16 mouse cellular contexts compared by ENCODE assay signal in genomic region chr10:62541499-62541898, GRCm38 (mm10). TPM values are rescaled to one million over a fixed set of nuclear protein-coding genes. Genes with fewer than 3 reads are reported as not detected.
A peak's percentile ranks its signal among the peaks of the same experiment; 100 is the strongest.
DNase-seq lines count a peak whose midpoint lies in the region; ATAC-seq and TF ChIP-seq lines count a peak whose summit lies in the region.
"Had no signal": no experiment of that assay in that cellular context is flagged by ENCODE, and none has a peak within 500 bp of the region (broad histone marks: within the 10 kb centered on the region; RNA-seq: fewer than 3 reads in every experiment).

No protein-coding gene starts in this region.

- H3K9me3 ChIP-seq in CH12.LX (replicated peaks; ENCODE audit: low read length), result no peaks in the 10 kb centered on the region
- H3K9me3 ChIP-seq in liver, embryonic 15.5 days (replicated peaks), result no peaks in the 10 kb centered on the region
- no peaks in the 10 kb centered on the region for H3K9me3 ChIP-seq in kidney, embryonic 15.5 days (replicated peaks)
- H3K9me3 ChIP-seq: heart, embryonic 13.5 days; neural tube, embryonic 15.5 days had no signal

- no peak for TF ChIP-seq CTCF in CH12.LX (conservative IDR thresholded peaks at IDR 0.05 in 1 of 2, IDR thresholded peaks at IDR 0.05 in 1 of 2; ENCODE audit: low read depth in 2 of 2, low read length in 2 of 2)
- no peak for TF ChIP-seq CTCF in thymus, adult 2 months (IDR thresholded peaks at IDR 0.05; ENCODE audit: borderline replicate concordance, control insufficient read depth, extremely low read depth, insufficient read depth, low read length, poor library complexity)

- DNase-seq in layer of hippocampus, adult 11-12 months (ENCODE audit: low spot score), result peak; percentile 22
- DNase-seq in layer of hippocampus, adult 9-10 months (ENCODE audit: low spot score), result no peak
- DNase-seq in CH12.LX (ENCODE audit: extremely low read depth), result peak; percentile 89
- no peak for DNase-seq in thymus, adult 2 months
- DNase-seq in left cerebral cortex, postnatal 25 days (ENCODE audit: low spot score in 2 of 2), result no peak
- DNase-seq: adrenal gland, postnatal 25 days; cerebellum, postnatal 25 days; heart, postnatal 4 days; kidney, postnatal 10 days; retina, postnatal 1 day; thymus, postnatal 36 days had no signal

- H3K9ac ChIP-seq in CH12.LX (ENCODE audit: insufficient read depth, low read depth), result peak overlapping the region; percentile 87
- H3K9ac ChIP-seq in liver, embryonic 15.5 days, result no peak overlapping the region
- H3K9ac ChIP-seq in kidney, embryonic 15.5 days, result no peak overlapping the region
- H3K9ac ChIP-seq: heart, embryonic 13.5 days; neural tube, embryonic 15.5 days had no signal

- ATAC-seq in liver, embryonic 15.5 days (ENCODE audit: insufficient read depth), result no peak
- ATAC-seq in neutrophil, adult 5-6 weeks (ENCODE audit: extremely low read depth, insufficient number of reproducible peaks, low FRiP score, poor library complexity, severe bottlenecking), result peak; percentile 39; the same call in 1 of the 2 replicates
- no peak for ATAC-seq in kidney, embryonic 15.5 days (replicated peaks; ENCODE audit: low FRiP score)

- H3K27ac ChIP-seq in CH12.LX (ENCODE audit: insufficient read depth, low read depth), result peak overlapping the region; percentile 100
- H3K27ac ChIP-seq in liver, embryonic 15.5 days (replicated peaks), result peak overlapping the region; percentile 55
- no peak overlapping the region for H3K27ac ChIP-seq in thymus, adult 2 months (ENCODE audit: control insufficient read depth, insufficient read depth, low read length)
- H3K27ac ChIP-seq in kidney, embryonic 15.5 days, result no peak overlapping the region
- H3K27ac ChIP-seq: heart, embryonic 13.5 days; neural tube, embryonic 15.5 days had no signal

- in situ Hi-C loops in CH12.LX (cut with MboI; ENCODE audit: low pct_ligation_motif_present, low pct_unique_long_range_greater_than_20kb, low sequenced_read_pairs), result loop anchor here (5.0 kb wide), 1 partner anchor 34 kb away; no protein-coding TSS in a partner anchor

- 50% methylated on average over 12 of the region's 12 CpGs for WGBS in liver, embryonic 15.5 days (ENCODE audit: insufficient replicate concordance)
- 66% methylated on average over 12 of the region's 12 CpGs for WGBS in thymus, adult 2 months
- 95% methylated on average over 12 of the region's 12 CpGs for WGBS in kidney, embryonic 15.5 days

- H3K4me1 ChIP-seq in CH12.LX (ENCODE audit: control insufficient read depth in 1 of 2, insufficient read depth in 2 of 2), result peaks cover 10 to 58% of the 10 kb centered on the region in 2 experiments
- peaks cover 28% of the 10 kb centered on the region for H3K4me1 ChIP-seq in liver, embryonic 15.5 days (replicated peaks)
- peaks cover 24% of the 10 kb centered on the region for H3K4me1 ChIP-seq in thymus, adult 2 months (replicated peaks; ENCODE audit: control insufficient read depth, insufficient read depth, low read length)
- H3K4me1 ChIP-seq in kidney, embryonic 15.5 days, result no peaks in the 10 kb centered on the region
- H3K4me1 ChIP-seq: neural tube, embryonic 15.5 days had no signal

- peak overlapping the region; percentile 38 to 67 (median 62) for H3K4me3 ChIP-seq in CH12.LX (replicated peaks in 1 of 3; ENCODE audit: low read depth in 2 of 3, low read length in 2 of 3, poor library complexity in 1 of 3)
- H3K4me3 ChIP-seq in liver, embryonic 15.5 days (replicated peaks), result no peak overlapping the region
- H3K4me3 ChIP-seq in thymus, adult 2 months (ENCODE audit: control insufficient read depth, insufficient read depth, low read length), result no peak overlapping the region
- H3K4me3 ChIP-seq in kidney, embryonic 15.5 days (replicated peaks), result no peak overlapping the region
- H3K4me3 ChIP-seq: heart, embryonic 13.5 days; neural tube, embryonic 15.5 days had no signal

- intact Hi-C loops in left cerebral cortex, postnatal 25 days (cut with DNase I), result no loop called here

- H3K36me3 ChIP-seq in CH12.LX (replicated peaks in 1 of 2; ENCODE audit: control insufficient read depth in 1 of 2, insufficient read depth in 1 of 2, low read length in 1 of 2), result peaks cover 9 to 17% of the 10 kb centered on the region in 2 experiments
- no peaks in the 10 kb centered on the region for H3K36me3 ChIP-seq in liver, embryonic 15.5 days (replicated peaks)
- no peaks in the 10 kb centered on the region for H3K36me3 ChIP-seq in thymus, adult 2 months (ENCODE audit: control insufficient read depth, insufficient read depth, low read length)
- no peaks in the 10 kb centered on the region for H3K36me3 ChIP-seq in kidney, embryonic 15.5 days
- H3K36me3 ChIP-seq: heart, embryonic 13.5 days; neural tube, embryonic 15.5 days had no signal

- dilution Hi-C loops in CH12.LX (cut with MboI; ENCODE audit: extremely low pct_ligation_motif_present, extremely low pct_unique_long_range_greater_than_20kb, low sequenced_read_pairs), result no loop called here

- TF ChIP-seq EP300 in CH12.LX (IDR thresholded peaks at IDR 0.05; ENCODE audit: low read length), result peak; percentile 70

- no peaks in the 10 kb centered on the region for H3K79me2 ChIP-seq in CH12.LX (replicated peaks; ENCODE audit: control insufficient read depth, extremely low read depth, insufficient read depth, poor library complexity, severe bottlenecking)

- peak overlapping the region; percentile 95 for H3K4me2 ChIP-seq in CH12.LX (ENCODE audit: insufficient read depth, low read depth, poor library complexity, severe bottlenecking)
- H3K4me2 ChIP-seq in liver, embryonic 15.5 days, result peak overlapping the region; percentile 16; the same call in 1 of the 2 replicates
- H3K4me2 ChIP-seq in kidney, embryonic 15.5 days, result no peak overlapping the region
- H3K4me2 ChIP-seq: heart, embryonic 13.5 days; neural tube, embryonic 15.5 days had no signal

- peak; percentile 57 for TF ChIP-seq POLR2A in CH12.LX (IDR thresholded peaks at IDR 0.05; ENCODE audit: low read depth, low read length)
- no peak for TF ChIP-seq POLR2A in thymus, adult 2 months (IDR thresholded peaks at IDR 0.05; ENCODE audit: control insufficient read depth, extremely low read depth, insufficient read depth, low read length, poor library complexity)

- no peaks in the 10 kb centered on the region for H3K27me3 ChIP-seq in CH12.LX (replicated peaks)
- H3K27me3 ChIP-seq in liver, embryonic 15.5 days, result no peaks in the 10 kb centered on the region
- no peaks in the 10 kb centered on the region for H3K27me3 ChIP-seq in thymus, adult 2 months (ENCODE audit: control insufficient read depth, insufficient read depth, low read length)
- no peaks in the 10 kb centered on the region for H3K27me3 ChIP-seq in kidney, embryonic 15.5 days
- H3K27me3 ChIP-seq: heart, embryonic 13.5 days; neural tube, embryonic 15.5 days had no signal

- TF ChIP-seq RAD21 in CH12.LX (IDR thresholded peaks at IDR 0.05; ENCODE audit: low read depth, low read length), result no peak

TF ChIP-seq in CH12.LX, 34 proteins besides CTCF, POLR2A, EP300 and RAD21 (continues in another document):
- no peak for TF ChIP-seq JUN (IDR thresholded peaks at IDR 0.05; ENCODE audit: insufficient read depth, low read depth, low read length)
- TF ChIP-seq UBTF (IDR thresholded peaks at IDR 0.05; ENCODE audit: low read depth, low read length), result peak; percentile 54; the same call in 1 of the 2 replicates
- peak; percentile 59; the same call in 1 of the 2 replicates for TF ChIP-seq MAZ (IDR thresholded peaks at IDR 0.05; ENCODE audit: low read depth, low read length)
- peak; percentile 96 for TF ChIP-seq MAX (IDR thresholded peaks at IDR 0.05; ENCODE audit: low read length)
- TF ChIP-seq PAX5 (IDR thresholded peaks at IDR 0.05; ENCODE audit: low read length), result no peak
- TF ChIP-seq ZMIZ1 (IDR thresholded peaks at IDR 0.05; ENCODE audit: low read depth, low read length), result 0 out of 2 replicates have a peak, but pooled peaks have one; percentile 37
- TF ChIP-seq BHLHE40 (IDR thresholded peaks at IDR 0.05; ENCODE audit: low read depth, low read length), result peak; percentile 98
- TF ChIP-seq CHD1 (IDR thresholded peaks at IDR 0.05; ENCODE audit: low read depth, low read length), result 0 out of 2 replicates have a peak, but pooled peaks have one; percentile 14
- TF ChIP-seq ETS1 (conservative IDR thresholded peaks at IDR 0.05; ENCODE audit: low read depth, low read length), result peak; percentile 83
- peak; percentile 66; the same call in 1 of the 2 replicates for TF ChIP-seq MEF2A (IDR thresholded peaks at IDR 0.05; ENCODE audit: borderline replicate concordance, low read depth, low read length)
- no peak; the same call in 1 of the 2 replicates for TF ChIP-seq ZNF384 (IDR thresholded peaks at IDR 0.05; ENCODE audit: low read depth, low read length)
- no peak; the same call in 1 of the 2 replicates for TF ChIP-seq SIN3A (IDR thresholded peaks at IDR 0.05; ENCODE audit: low read length)
- TF ChIP-seq KAT2A (IDR thresholded peaks at IDR 0.05; ENCODE audit: insufficient replicate concordance, low read length), result no peak

RNA-seq across cellular contexts. Expression of gene Srgn, which starts 14.2 kb away (rescaled TPM):
- total RNA-seq in CH12.LX (2012; rRNA removed), result 334 and 519 TPM in 2 replicates
- 516 and 530 TPM in 2 replicates for total RNA-seq in CH12.LX (2014; rRNA removed)
- polyA plus RNA-seq in CH12.LX (2012; ENCODE audit: insufficient read length, low read depth), result 154 and 189 TPM in 2 replicates
- 57.9 and 79.6 TPM in 2 replicates for polyA plus RNA-seq in liver, embryonic 15.5 days (2015; fragmentation: Nextera tagmentation; extraction: Ambion mirVana)
- total RNA-seq in neutrophil, adult 5-6 weeks (2017), result 2,014 and 2,052 TPM in 2 replicates
- polyA plus RNA-seq in thymus, adult 2 months (2012; rRNA removed), result 94.3 and 107 TPM in 2 replicates
- polyA plus RNA-seq in kidney, embryonic 15.5 days (2015; fragmentation: Nextera tagmentation; extraction: Ambion mirVana), result 8.6 and 9.9 TPM in 2 replicates
- 1 to 10 TPM; 8.2 to 9.1 TPM for total RNA-seq in left cerebral cortex, postnatal 25 days (2021)

RNA-seq across cellular contexts. Expression of gene Kif1bp, which starts 36.8 kb away (rescaled TPM):
- total RNA-seq in CH12.LX (2012; rRNA removed), result 14.6 and 15.3 TPM in 2 replicates
- total RNA-seq in CH12.LX (2014; rRNA removed), result 12.9 and 13.3 TPM in 2 replicates
- 22.5 and 23.1 TPM in 2 replicates for polyA plus RNA-seq in CH12.LX (2012; ENCODE audit: insufficient read length, low read depth)
- 11.1 and 11.3 TPM in 2 replicates for polyA plus RNA-seq in liver, embryonic 15.5 days (2015; fragmentation: Nextera tagmentation; extraction: Ambion mirVana)
- total RNA-seq in neutrophil, adult 5-6 weeks (2017), result 27.3 and 33.1 TPM in 2 replicates
- polyA plus RNA-seq in thymus, adult 2 months (2012; rRNA removed), result 43.4 and 45.7 TPM in 2 replicates
- polyA plus RNA-seq in kidney, embryonic 15.5 days (2015; fragmentation: Nextera tagmentation; extraction: Ambion mirVana), result 34.0 and 35.2 TPM in 2 replicates
- total RNA-seq in left cerebral cortex, postnatal 25 days (2021), result 100 to 1,000 TPM; 169 to 181 TPM

RNA-seq across cellular contexts. Expression of gene Vps26a, which starts 54.9 kb away (rescaled TPM):
- total RNA-seq in CH12.LX (2012; rRNA removed) (14.2 and 17.1 TPM in 2 replicates), CH12.LX (2014; rRNA removed) (33.5 and 37.6 TPM in 2 replicates)
- 32.3 and 32.5 TPM in 2 replicates for polyA plus RNA-seq in CH12.LX (2012; ENCODE audit: insufficient read length, low read depth)
- polyA plus RNA-seq in liver, embryonic 15.5 days (2015; fragmentation: Nextera tagmentation; extraction: Ambion mirVana), result 39.5 and 42.9 TPM in 2 replicates
- 54.8 and 64.8 TPM in 2 replicates for total RNA-seq in neutrophil, adult 5-6 weeks (2017)
- polyA plus RNA-seq in thymus, adult 2 months (2012; rRNA removed), result 9.3 and 11.4 TPM in 2 replicates
- 79.3 and 81.7 TPM in 2 replicates for polyA plus RNA-seq in kidney, embryonic 15.5 days (2015; fragmentation: Nextera tagmentation; extraction: Ambion mirVana)
- 10 to 100 TPM; 48.9 to 52.9 TPM for total RNA-seq in left cerebral cortex, postnatal 25 days (2021)

Comparison
In these comparisons a context has a peak if more than half of its experiments do, and no peak if none do; other contexts are left out.
1. DNase-seq: peak in layer of hippocampus, adult 11-12 months (single experiment) and CH12.LX (single experiment); none in layer of hippocampus, adult 9-10 months (single experiment), thymus, adult 2 months (single experiment) and left cerebral cortex, postnatal 25 days (0 of 2).
2. H3K27ac ChIP-seq: peak in CH12.LX (single experiment) and liver, embryonic 15.5 days (single experiment); none in thymus, adult 2 months (single experiment) and kidney, embryonic 15.5 days (single experiment).
3. H3K4me3 ChIP-seq: peak in CH12.LX (3 of 3); none in liver, embryonic 15.5 days (single experiment), thymus, adult 2 months (single experiment) and kidney, embryonic 15.5 days (single experiment).